Mouse (Mus musculus) megakaryocyte, embryonic 14.5 days (primary cell): ENCODE results near the gene Cbr1.

ENCODE experiments used
- FLI1 ChIP-seq: IDR thresholded peaks from 2 replicates; pipeline ENCODE4 v1.6.1; 2012; ENCODE audit warnings: low read length, inconsistent platforms, mixed read lengths
- GATA1 ChIP-seq: IDR thresholded peaks from 3 replicates; pipeline ENCODE4 v1.6.1; 2012; ENCODE audit warnings: mixed read lengths, low read length, inconsistent platforms, borderline replicate concordance

- TF ChIP-seq GATA1 (no peak), FLI1 (no peak)
Measured at GRCm38 (mm10) chr16:93586382-93586781, 19.3 kb upstream of the Cbr1 start.
